ENCODE assay signal across 26 mouse cellular contexts in genomic region chr1:7586409-7586808, GRCm38 (mm10).
DNase-seq lines count a peak whose midpoint lies in the region; ATAC-seq and TF ChIP-seq lines count a peak whose summit lies in the region.
"Had no signal": no experiment of that assay in that cellular context is flagged by ENCODE, and none has a peak within 500 bp of the region (broad histone marks: within the 10 kb centered on the region; RNA-seq: fewer than 3 reads in every experiment).

No protein-coding gene starts in this region.

- no peak overlapping the region for H3K4me3 ChIP-seq in heart, embryonic 10.5 days
- H3K4me3 ChIP-seq in midbrain, embryonic 11.5 days (ENCODE audit: low read depth, low read length) = no peak overlapping the region
- H3K4me3 ChIP-seq in midbrain, embryonic 16.5 days (ENCODE audit: low read depth, low read length) = no peak overlapping the region
- H3K4me3 ChIP-seq: forebrain, embryonic 10.5 days; forebrain, embryonic 13.5 days; heart, adult 2 months; heart, embryonic 12.5 days; heart, embryonic 15.5 days; hindbrain, embryonic 12.5 days had no signal

- no peak for TF ChIP-seq CTCF in brain, embryonic 14.5 days (IDR thresholded peaks at IDR 0.05; ENCODE audit: borderline replicate concordance, extremely low read depth, insufficient read depth, insufficient read length)

- ATAC-seq in midbrain, embryonic 11.5 days (ENCODE audit: low FRiP score) = peak; percentile 22; the same call in 1 of the 2 replicates
- no peak for ATAC-seq in midbrain, embryonic 16.5 days
- ATAC-seq: forebrain, embryonic 13.5 days; forebrain, embryonic 16.5 days; hindbrain, embryonic 16.5 days; intestine, postnatal 0 days had no signal

- H3K9ac ChIP-seq in midbrain, embryonic 11.5 days (ENCODE audit: low read length) = no peak overlapping the region
- no peak overlapping the region for H3K9ac ChIP-seq in midbrain, embryonic 16.5 days (ENCODE audit: low read depth, low read length)
- H3K9ac ChIP-seq: forebrain, embryonic 13.5 days; heart, embryonic 12.5 days; heart, embryonic 15.5 days; hindbrain, embryonic 12.5 days had no signal

- H3K4me1 ChIP-seq in heart, embryonic 10.5 days = no peaks in the 10 kb centered on the region
- H3K4me1 ChIP-seq in midbrain, embryonic 11.5 days (ENCODE audit: control insufficient read depth, insufficient read depth, low read length) = no peaks in the 10 kb centered on the region
- H3K4me1 ChIP-seq in midbrain, embryonic 16.5 days (ENCODE audit: control insufficient read depth, insufficient read depth, low read length) = no peaks in the 10 kb centered on the region
- H3K4me1 ChIP-seq: forebrain, embryonic 10.5 days; forebrain, embryonic 13.5 days; heart, embryonic 12.5 days; heart, embryonic 15.5 days; hindbrain, embryonic 12.5 days had no signal

- no peaks in the 10 kb centered on the region for H3K36me3 ChIP-seq in heart, embryonic 10.5 days
- no peaks in the 10 kb centered on the region for H3K36me3 ChIP-seq in midbrain, embryonic 11.5 days (ENCODE audit: control insufficient read depth, insufficient read depth, low read length)
- H3K36me3 ChIP-seq in midbrain, embryonic 16.5 days (ENCODE audit: control insufficient read depth, insufficient read depth, low read length) = no peaks in the 10 kb centered on the region
- H3K36me3 ChIP-seq: forebrain, embryonic 10.5 days; heart, embryonic 12.5 days; heart, embryonic 15.5 days; hindbrain, embryonic 12.5 days had no signal

- WGBS in heart, embryonic 10.5 days = 59% methylated on average over 3 of the region's 3 CpGs
- WGBS in midbrain, embryonic 11.5 days = 59% methylated on average over 3 of the region's 3 CpGs
- 29% methylated on average over 3 of the region's 3 CpGs for WGBS in midbrain, embryonic 16.5 days

- TF ChIP-seq POLR2A in brain, embryonic 14.5 days (IDR thresholded peaks at IDR 0.05; ENCODE audit: borderline replicate concordance, extremely low read depth, insufficient read depth, insufficient read length, poor library complexity, severe bottlenecking) = no peak

- H3K4me2 ChIP-seq in midbrain, embryonic 11.5 days = no peak overlapping the region
- H3K4me2 ChIP-seq in midbrain, embryonic 16.5 days (ENCODE audit: low read length) = no peak overlapping the region
- H3K4me2 ChIP-seq: forebrain, embryonic 13.5 days; heart, embryonic 12.5 days; heart, embryonic 15.5 days; hindbrain, embryonic 12.5 days had no signal

- H3K27me3 ChIP-seq in heart, embryonic 10.5 days (ENCODE audit: insufficient read depth, poor library complexity, severe bottlenecking) = no peaks in the 10 kb centered on the region
- no peaks in the 10 kb centered on the region for H3K27me3 ChIP-seq in midbrain, embryonic 11.5 days (ENCODE audit: control insufficient read depth, insufficient read depth, low read length)
- H3K27me3 ChIP-seq in midbrain, embryonic 16.5 days (ENCODE audit: control insufficient read depth, insufficient read depth, low read depth, low read length) = no peaks in the 10 kb centered on the region
- H3K27me3 ChIP-seq: forebrain, embryonic 13.5 days; heart, embryonic 12.5 days; heart, embryonic 15.5 days; hindbrain, embryonic 12.5 days had no signal

- no peak overlapping the region for H3K27ac ChIP-seq in heart, embryonic 10.5 days
- H3K27ac ChIP-seq in midbrain, embryonic 11.5 days (ENCODE audit: low read depth, low read length) = no peak overlapping the region
- no peak overlapping the region for H3K27ac ChIP-seq in midbrain, embryonic 16.5 days (ENCODE audit: low read length)
- H3K27ac ChIP-seq: forebrain, embryonic 10.5 days; forebrain, embryonic 13.5 days; heart, adult 2 months; heart, embryonic 15.5 days; hindbrain, embryonic 12.5 days had no signal

- H3K9me3 ChIP-seq in heart, embryonic 10.5 days = no peaks in the 10 kb centered on the region
- no peaks in the 10 kb centered on the region for H3K9me3 ChIP-seq in midbrain, embryonic 11.5 days (ENCODE audit: control insufficient read depth, low read length)
- no peaks in the 10 kb centered on the region for H3K9me3 ChIP-seq in midbrain, embryonic 16.5 days (replicated peaks; ENCODE audit: control insufficient read depth, low read length, poor library complexity, severe bottlenecking)
- H3K9me3 ChIP-seq: forebrain, embryonic 10.5 days; forebrain, embryonic 13.5 days; heart, embryonic 12.5 days; heart, embryonic 15.5 days; hindbrain, embryonic 12.5 days had no signal

- DNase-seq in heart, embryonic 10.5 days (ENCODE audit: low spot score) = peak; percentile 58
- DNase-seq in heart, adult 8-10 months (ENCODE audit: low spot score) = no peak
- no peak for DNase-seq in midbrain, embryonic 11.5 days (ENCODE audit: low spot score, missing footprints)
- DNase-seq in R1 (ENCODE audit: low read depth, low spot score) = peak; percentile 73
- DNase-seq in brain, embryonic 14.5 days (ENCODE audit: low read depth) = peak; percentile 0
- DNase-seq in testis, postnatal 10 days (ENCODE audit: low spot score) = no peak
- DNase-seq in cerebellum, postnatal 25 days = no peak
- DNase-seq: adrenal gland, adult 2 months; adrenal gland, postnatal 14 days; cerebellum, adult 11-12 months; cerebellum, adult 8-10 months; cerebellum, postnatal 10 days; gastrocnemius, postnatal 10 days; gastrocnemius, postnatal 36 days; heart, adult 2 months; heart, postnatal 10 days; heart, postnatal 36 days had no signal

Comparison
In these comparisons a context has a peak if more than half of its experiments do, and no peak if none do; other contexts are left out.
1. DNase-seq: peak in heart, embryonic 10.5 days (single experiment), R1 (single experiment) and brain, embryonic 14.5 days (single experiment); none in heart, adult 8-10 months (single experiment), midbrain, embryonic 11.5 days (single experiment), testis, postnatal 10 days (single experiment) and cerebellum, postnatal 25 days (0 of 2).